Mouse (Mus musculus) G1E (cell line): ENCODE data around the gene Mpv17l.

Experiments
- CTCF ChIP-seq: IDR thresholded peaks from 2 replicates; pipeline ENCODE4 v1.5.1; 2012; ENCODE audit warnings: low read depth, low read length, inconsistent platforms, mixed read lengths
- GATA1 ChIP-seq: IDR thresholded peaks from 2 replicates; pipeline ENCODE4 v1.6.1; 2012; ENCODE audit warnings: borderline replicate concordance, low read length, inconsistent platforms, mixed read lengths

GRCm38 (mm10) chr16:13902397-13902831 lies 547 bp upstream of the Mpv17l start:
- TF ChIP-seq CTCF (no peak), GATA1 (no peak)
